Mouse (Mus musculus) lung, adult 2 months (tissue): ENCODE results near the gene Scnn1a.

Experiments used
- CTCF ChIP-seq: fragments of 200-500 bp; IDR thresholded peaks from 2 replicates; pipeline ENCODE4 v1.5.1; 2011; ENCODE audit warnings: mild to moderate bottlenecking, low read length, control low read depth; ENCODE audit not compliant: insufficient read depth
- POLR2A ChIP-seq: fragments of 200-500 bp; IDR thresholded peaks from 2 replicates; pipeline ENCODE4 v1.6.1; 2011; ENCODE audit warnings: low read depth, mild to moderate bottlenecking, control low read depth, low read length, borderline replicate concordance; ENCODE audit errors: extremely low read depth

GRCm38 (mm10) chr6:125294049-125294448, 26.4 kb upstream of the Scnn1a start:
- no peak for TF ChIP-seq POLR2A
- no peak for TF ChIP-seq CTCF
